Mouse (Mus musculus) thymus, adult 2 months (tissue): ENCODE results near the gene Cacna1h.

Experiments used
- CTCF ChIP-seq: fragments of 200-500 bp; IDR thresholded peaks from 2 replicates; pipeline ENCODE4 v1.5.1; 2012; ENCODE audit warnings: mild to moderate bottlenecking, control low read depth, low read length, moderate library complexity, borderline replicate concordance; ENCODE audit not compliant: control insufficient read depth, poor library complexity, insufficient read depth; ENCODE audit errors: extremely low read depth
- POLR2A ChIP-seq: fragments of 200-500 bp; IDR thresholded peaks from 2 replicates; pipeline ENCODE4 v1.6.1; 2012; ENCODE audit warnings: mild to moderate bottlenecking, low read length, control low read depth, moderate library complexity; ENCODE audit not compliant: control insufficient read depth, poor library complexity, insufficient read depth; ENCODE audit errors: extremely low read depth

GRCm38 (mm10) chr17:25410180-25410579, 23.4 kb downstream of the Cacna1h start:
- TF ChIP-seq CTCF (no peak), POLR2A (no peak)
